Mouse (Mus musculus): ENCODE data around the gene Gm15056. TPM values are rescaled to one million over a fixed set of nuclear protein-coding genes. Genes with fewer than 3 reads are reported as not detected.

Gene Gm15056
- not detected for polyA plus RNA-seq (2017; shearing (Covaris generic))

DNA sequence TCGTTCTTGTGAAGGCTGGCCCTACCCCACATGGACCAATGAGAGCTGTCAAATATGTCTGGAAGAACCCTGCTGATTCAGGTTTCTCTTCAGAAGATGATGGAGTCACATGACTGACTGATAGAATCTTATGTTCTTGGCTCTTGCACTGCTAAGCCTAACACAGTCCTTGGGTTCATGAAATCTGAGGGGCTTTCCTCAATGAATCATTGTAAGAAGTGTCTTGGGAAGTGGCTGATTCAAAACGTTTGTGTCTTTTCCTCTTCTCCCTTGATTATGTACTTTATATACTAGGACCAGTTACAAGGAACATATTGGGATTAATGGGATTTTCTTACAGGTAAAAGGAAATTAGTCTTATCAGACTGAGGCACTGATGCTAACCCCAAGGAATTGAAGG is at the start of gene Gm15056:
Gm15056 (minus strand) TSS at position 101 of the 400 bp plus-strand sequence.

DNA sequence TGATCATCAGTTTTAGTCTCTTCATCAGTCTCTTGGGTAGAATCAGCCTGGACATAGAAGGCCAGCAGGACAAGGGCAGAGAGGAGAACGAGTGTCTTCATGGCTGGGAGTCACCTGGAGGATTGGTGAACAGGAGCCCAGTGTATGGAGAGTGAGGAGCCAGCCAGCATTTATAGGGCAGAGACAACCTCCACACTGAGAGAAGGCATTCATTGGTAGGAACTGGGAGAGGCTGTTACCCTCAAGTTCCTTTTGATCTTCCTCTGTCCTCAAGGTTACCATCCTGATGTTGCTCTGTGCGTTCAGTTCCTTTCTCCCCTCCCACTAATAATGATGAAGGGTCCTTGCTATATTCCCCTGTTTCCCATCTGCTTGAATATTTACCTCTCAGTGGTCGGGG is 42.2 kb upstream of the Gm15056 start, which contains the start of gene AY761185:
AY761185 (minus strand) TSS at position 101 of the 400 bp plus-strand sequence.

DNA sequence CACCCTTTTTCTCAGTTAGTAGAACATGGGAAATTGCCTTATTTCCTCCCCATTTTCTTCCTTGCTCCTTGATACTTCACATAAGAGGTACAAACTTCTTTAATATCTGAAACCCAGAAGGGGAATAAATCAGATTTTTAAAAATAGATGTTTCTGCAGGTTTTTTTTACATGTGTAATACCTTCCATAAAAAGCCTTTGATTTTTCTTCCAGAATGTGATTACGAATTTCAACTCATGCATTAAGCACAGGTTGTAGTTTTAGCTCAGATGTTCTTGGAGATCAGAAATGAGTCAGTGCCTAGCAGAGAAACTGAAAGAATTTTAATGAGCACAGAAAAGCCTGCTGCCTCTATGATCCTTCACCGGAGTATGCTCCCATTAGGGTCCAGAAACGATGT is 19.5 kb upstream of the Gm15056 start, which contains the start of gene Gm6040:
Gm6040 (minus strand) TSS at position 101 of the 400 bp plus-strand sequence.

DNA sequence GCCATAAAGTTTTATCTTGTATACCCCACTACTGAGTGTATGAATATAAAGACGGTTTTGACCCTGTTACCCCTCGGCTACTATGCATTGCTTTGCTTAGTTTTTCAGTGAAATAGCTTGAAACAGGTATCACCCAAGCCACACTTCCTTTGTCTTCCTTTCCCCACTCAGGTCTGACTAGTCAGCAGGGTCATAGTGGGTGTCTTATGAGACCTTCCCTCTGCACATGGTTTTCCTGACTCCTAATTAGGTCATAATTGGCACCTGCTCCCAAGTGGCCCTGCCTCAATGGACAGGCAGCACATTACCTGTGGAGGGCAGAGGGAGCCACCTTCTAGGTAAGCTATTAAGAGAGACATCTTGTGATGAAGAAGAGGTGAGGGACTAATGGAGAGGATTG is 10.1 kb downstream of the Gm15056 start, which contains the start of gene Defb33:
Defb33 (plus strand) TSS at position 301 of the 400 bp plus-strand sequence.

Other genes starting within 250 kb of the Gm15056 start
- not detected for gene Defb33, start 10.0 kb downstream of the Gm15056 start, polyA plus RNA-seq (2017; shearing (Covaris generic))
- gene Gm6040, start 19.4 kb upstream of the Gm15056 start, polyA plus RNA-seq (2017; shearing (Covaris generic)) = not detected
- gene AY761185, start 42.1 kb upstream of the Gm15056 start, polyA plus RNA-seq (2017; shearing (Covaris generic)) = not detected
- gene Defa21, start 122.9 kb upstream of the Gm15056 start, polyA plus RNA-seq (2017; shearing (Covaris generic)) = not detected
- gene Defa23, start 152.4 kb upstream of the Gm15056 start, polyA plus RNA-seq (2017; shearing (Covaris generic)) = not detected
- gene Defa35, start 162.4 kb upstream of the Gm15056 start, polyA plus RNA-seq (2017; shearing (Covaris generic)) = not detected
- not detected for gene Defa25, start 181.8 kb upstream of the Gm15056 start, polyA plus RNA-seq (2017; shearing (Covaris generic))
- gene Gm14851, start 193.4 kb upstream of the Gm15056 start, polyA plus RNA-seq (2017; shearing (Covaris generic)) = not detected
- not detected for gene Defa30, start 232.0 kb upstream of the Gm15056 start, polyA plus RNA-seq (2017; shearing (Covaris generic))

Data from inflammation-experienced regulatory T-cells, adult 16 weeks (primary cell).